Mouse (Mus musculus) cerebellum, adult 9-10 months (tissue): ENCODE results near the gene Kank3.
A peak's percentile ranks its signal among the peaks of the same experiment; 100 is the strongest.
"Not testable (repeated sequence)": the region's sequence is repeated elsewhere in the genome, so short reads cannot be mapped to it uniquely, and the experiment has no call there.

Experiments
- DNase-seq: peaks from one replicate; pipeline ENCODE4 v3.0.0; 2022

Gene Kank3

GRCm38 (mm10) chr17:33808192-33808591 lies 2.1 kb upstream of the Kank3 start:
- DNase-seq, result no peak

GRCm38 (mm10) chr17:33811142-33811516 lies 810 bp downstream of the Kank3 start:
- DNase-seq, result no peak

GRCm38 (mm10) chr17:33812475-33812874 lies 2.2 kb downstream of the Kank3 start:
- no peak for DNase-seq

DNA sequence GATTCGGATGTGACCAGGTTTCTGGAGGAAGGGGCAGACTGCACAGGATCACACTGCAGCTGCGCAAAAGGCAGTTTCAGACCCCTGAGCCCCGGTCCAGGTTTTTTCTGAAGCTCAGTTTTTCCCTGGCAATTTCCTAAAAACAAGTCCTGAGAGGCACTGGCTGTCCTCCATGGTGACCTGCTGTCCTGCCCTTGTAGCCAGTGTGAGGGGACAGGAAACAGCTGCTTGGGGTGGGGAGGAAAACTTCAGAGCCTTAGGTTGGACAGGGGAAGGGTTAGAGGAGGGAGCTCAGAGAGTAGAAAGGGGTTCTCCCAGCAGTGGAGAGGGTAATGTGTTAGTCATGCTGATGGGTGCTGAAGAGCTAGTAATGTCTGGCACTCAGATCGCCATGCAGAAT lies 2.7 kb downstream of the Kank3 start:
- no peak for DNase-seq

DNA sequence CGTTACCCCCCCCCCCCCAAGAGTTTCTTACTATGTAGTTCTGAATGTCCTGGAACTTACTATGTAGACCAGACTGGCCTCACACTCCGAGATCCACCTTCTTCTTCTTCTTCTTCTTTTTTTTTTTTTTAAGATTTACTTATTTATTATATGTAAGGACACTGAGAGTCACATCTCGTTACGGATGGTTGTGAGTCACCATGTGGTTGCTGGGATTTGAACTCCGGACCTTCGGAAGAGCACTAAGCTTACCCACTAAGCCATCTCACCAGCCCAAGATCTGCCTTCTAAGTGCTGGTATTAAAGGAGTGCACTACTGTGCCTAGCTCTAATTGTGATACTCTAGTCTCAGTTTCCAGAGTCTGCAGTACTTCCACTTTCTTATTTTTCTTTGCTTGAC lies 5.1 kb downstream of the Kank3 start:
- DNase-seq, result no peak

DNA sequence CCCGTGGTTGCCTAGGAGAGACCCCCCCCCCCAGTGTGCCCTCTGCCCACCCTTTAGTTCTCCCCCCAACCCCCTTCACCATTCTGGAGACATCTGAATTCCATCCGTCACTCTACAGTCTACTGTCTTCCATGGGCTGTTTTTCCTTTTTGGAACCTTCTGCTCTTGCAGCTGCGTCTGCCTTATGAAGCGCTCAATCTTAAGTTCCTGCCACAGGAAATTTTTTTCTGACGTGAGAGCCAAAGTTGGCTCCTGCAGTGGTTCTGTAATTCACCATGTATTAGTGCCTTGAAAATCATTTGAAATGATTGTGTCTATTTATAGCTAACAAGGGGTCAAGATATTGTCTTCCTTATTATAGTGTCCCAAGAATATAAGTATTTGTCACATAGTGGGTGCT lies 6.3 kb downstream of the Kank3 start:
- no peak for DNase-seq

- DNase-seq, result peak; percentile 91
Measured at GRCm38 (mm10) chr17:33817184-33817968, 7.1 kb downstream of the Kank3 start.

DNA sequence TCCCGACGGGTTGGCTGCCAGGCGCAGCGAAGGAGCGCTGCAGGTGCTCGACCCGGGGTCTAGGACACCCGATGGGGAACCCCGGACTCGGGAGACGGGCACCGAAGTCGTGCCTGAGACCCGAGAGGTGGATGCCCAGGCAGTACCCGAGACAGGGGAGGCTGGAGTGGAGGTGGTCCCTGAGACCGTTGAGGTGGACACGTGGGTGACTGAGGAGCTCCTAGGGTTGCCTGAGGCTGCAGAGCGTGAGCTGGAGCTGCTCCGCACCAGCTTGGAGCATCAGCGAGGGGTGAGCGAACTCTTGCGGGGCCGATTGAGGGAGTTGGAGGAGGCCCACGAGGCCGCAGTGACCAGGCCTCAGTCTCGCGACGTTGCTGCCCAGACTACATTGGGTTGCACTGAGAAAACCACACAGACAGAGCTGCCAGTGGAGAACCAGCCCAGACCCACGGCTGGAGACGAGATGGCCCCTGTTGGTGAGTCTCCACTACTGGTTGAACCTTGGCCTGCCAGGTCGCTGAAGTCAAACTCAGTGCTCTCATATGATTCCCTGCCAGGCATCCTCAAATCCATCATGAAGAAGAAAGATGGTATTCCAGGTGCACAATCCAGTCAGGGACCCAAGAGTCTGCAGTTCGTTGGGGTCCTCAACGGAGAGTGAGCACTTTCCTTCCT lies 7.8 kb downstream of the Kank3 start:
- peak; percentile 52 for DNase-seq

DNA sequence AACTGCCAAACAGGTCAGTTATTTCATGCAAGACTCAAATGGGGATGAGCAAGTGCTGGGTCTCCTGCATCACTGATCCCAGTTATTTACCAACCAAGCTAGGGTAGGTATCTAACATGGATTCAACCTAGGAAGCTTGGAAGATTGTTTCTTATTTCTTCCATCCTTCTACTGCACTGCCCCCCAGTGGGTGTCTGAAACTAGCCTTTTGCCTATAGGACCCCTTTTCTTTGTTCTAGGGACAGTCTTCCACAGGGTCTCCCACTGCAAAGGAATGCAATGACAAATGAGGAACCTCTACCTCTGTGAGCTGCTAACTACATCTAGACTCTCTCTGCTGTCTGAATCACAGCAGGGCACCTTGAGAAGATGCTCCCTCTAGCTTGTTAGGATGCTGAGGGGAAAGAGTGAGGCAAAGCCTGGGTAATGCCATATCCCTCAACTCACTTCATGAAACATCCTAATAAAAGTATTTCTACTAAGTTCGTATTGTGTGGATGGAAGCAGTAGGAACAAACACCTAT lies 12.2 kb downstream of the Kank3 start:
- no peak for DNase-seq

DNA sequence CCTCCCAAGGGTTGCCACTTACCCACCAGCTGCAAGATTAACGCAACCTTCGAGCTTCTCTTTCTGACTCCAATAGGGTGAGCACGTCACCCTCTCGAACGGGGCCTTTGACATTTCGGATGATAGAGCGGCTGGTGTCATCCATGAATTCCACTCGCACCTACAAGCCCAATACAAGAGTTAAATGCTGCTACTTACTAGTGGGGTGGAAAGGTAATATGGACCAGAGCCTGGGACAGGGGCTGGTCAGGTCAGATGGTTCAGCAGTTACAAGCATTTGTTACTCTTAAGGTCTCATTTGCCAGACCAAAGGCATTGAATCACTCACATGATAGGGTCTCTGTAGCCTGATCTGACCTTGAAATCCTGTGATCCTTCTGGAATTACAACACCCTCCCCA lies 12.9 kb downstream of the Kank3 start:
- not testable (repeated sequence) for DNase-seq

DNA sequence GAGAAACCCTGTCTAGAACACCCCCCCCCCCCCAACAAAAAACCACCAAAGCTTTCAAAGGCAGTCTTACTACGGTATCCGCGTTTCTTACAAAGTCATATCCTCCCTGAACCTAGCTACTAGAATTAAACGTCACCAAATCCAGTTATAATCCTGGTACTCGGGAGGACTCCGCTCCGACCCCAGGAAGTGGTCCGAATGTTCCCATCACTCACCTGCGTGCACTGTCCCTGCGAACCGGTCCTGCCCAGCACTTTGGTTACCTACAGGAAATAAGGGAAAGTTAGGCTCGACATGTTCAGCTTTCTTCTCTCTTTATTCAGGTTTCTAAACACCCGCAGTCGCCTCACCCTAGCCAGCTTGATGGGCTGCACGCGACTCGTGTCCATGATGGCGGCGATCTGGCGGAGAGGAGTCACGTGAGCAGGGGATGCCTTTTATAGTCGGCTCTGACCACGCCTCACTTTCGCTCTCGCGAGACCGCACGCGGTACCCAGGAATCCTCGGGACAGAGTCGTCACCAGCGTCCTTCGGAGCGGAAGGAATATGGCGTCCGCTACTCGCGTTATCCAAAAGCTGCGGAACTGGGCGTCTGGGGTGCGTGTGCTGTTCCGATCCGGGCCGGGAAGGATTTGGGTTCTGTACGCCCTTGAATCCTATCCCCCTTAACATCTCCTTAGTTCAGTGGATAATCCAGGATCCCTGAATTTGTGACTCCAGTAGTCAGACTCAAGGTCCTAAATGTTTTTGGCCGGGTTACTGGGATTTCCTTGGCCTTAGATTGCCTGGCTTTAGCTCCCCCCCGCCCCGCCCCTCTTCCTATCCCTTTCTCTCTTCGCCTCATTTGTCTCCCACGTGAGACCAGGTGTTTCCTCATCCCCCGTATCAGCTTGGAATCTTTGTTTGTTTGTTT lies 14.0 kb downstream of the Kank3 start, which contains the start of the genes Rps28 and Ndufa7:
TSS of gene Rps28 (minus strand) at position 479 of the 913 bp plus-strand sequence.
TSS of gene Ndufa7 (plus strand) at position 489 of the 913 bp plus-strand sequence.
- peak; percentile 97 for DNase-seq

DNA sequence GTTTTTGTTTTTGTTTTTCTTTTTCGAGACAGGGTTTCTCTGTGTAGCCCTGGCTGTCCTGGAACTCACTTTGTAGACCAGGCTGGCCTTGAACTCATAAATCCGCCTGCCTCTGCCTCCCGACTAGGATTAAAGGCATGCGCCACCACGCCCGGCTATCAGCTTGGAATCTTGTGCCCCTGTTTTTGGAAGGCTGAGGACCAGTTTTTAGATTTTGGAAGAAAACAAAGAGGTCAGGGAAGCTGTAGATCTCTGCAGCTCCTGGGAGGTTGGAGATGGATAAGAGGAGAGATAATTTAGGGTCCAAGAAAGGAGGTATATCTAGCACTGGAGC lies 14.6 kb downstream of the Kank3 start:
- not testable (repeated sequence) for DNase-seq

DNA sequence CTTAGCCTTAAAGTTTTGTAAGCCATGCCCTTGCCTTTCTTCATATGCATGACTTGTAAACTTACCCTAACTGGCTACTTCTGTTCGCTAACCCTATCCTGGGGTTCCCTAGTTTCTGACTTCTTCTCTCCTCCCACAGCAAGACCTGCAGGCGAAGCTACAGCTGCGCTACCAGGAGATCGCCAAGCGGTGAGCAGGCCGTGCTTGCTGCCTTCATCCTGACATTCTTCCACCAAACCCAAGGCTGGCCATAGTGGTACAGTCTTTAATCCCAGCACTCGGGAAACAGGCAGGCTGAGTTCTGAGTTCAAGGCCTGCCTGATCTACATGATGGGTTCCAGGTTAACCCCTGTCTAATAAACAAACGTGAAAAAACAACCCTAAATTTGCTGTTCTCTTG lies 15.1 kb downstream of the Kank3 start:
- no peak for DNase-seq

DNA sequence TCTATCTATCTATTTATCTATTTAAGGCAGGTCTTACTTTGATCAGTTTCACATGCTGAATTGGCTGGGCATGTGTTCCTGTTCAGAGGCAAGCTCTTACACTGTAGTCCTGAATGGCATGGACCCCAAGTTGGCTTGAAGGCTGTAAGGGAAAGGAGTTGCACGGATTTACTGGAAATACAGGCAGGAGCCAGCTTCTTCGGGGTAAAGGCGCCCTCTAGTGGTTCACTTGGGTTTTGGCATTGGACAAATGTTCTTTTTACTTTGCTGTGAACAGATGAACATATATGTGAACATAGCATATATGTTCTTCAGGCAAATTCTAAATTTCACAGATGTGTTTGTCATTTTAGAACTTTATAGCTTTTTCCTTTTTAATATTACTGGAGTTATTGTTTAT lies 16.5 kb downstream of the Kank3 start:
- DNase-seq, result peak; percentile 86

DNA sequence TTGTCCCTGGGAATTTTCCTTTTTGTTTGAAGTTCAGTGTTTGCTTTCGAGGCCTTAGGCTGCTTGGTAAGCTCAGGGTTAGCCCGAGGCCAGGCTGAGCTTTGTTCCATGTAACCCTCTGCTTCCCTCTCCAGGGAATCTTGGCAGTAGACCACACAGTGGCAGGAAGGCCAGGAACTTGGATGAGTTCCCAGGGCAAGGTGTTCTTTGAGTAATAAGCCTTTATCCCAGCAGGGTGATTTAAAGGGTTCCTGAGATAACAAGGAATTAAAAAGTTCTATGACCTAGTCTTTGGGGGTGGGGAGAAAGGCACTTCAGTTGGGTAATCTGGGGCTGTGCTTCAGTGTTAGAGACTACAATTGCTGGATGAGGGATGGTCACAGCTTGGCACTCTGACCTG lies 18.6 kb downstream of the Kank3 start:
- peak; percentile 77 for DNase-seq

GRCm38 (mm10) chr17:33829561-33829960 lies 19.2 kb downstream of the Kank3 start:
- DNase-seq, result no peak

- DNase-seq, result peak; percentile 93
Measured at GRCm38 (mm10) chr17:33842966-33843795, 32.9 kb downstream of the Kank3 start, which contains the start of gene Cd320. TSS of gene Cd320 (plus strand) at chr17:33843091.

GRCm38 (mm10) chr17:33844196-33844595 lies 33.9 kb downstream of the Kank3 start:
- no peak for DNase-seq

GRCm38 (mm10) chr17:33848139-33848538 lies 37.8 kb downstream of the Kank3 start:
- DNase-seq, result no peak

DNA sequence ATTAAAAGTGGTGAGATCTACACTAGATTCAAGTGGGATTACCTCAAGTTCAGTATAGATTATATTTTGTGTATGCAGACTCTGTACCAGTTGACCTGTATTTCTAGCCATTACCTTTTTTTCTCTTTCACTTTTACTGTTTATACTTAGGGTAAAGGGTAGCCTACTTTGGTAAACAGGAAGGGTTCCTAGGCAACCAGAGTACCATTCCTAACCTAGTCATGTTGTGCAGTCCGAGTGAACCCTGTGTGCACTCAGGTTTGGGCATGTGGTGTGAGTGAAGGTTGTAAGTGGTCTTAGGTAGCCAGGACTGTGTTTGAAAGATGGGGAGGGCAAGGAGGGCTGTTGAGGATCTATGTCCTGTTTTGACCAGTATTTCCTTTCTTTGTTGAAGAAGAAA lies 41.0 kb downstream of the Kank3 start:
- no peak for DNase-seq

GRCm38 (mm10) chr17:33857816-33858215 lies 47.5 kb downstream of the Kank3 start:
- no peak for DNase-seq
